Mouse (Mus musculus) neural tube, embryonic 12.5 days (tissue): Measurements from ENCODE around the gene Sympk. TPM values are rescaled to one million over a fixed set of nuclear protein-coding genes. Genes with fewer than 3 reads are reported as not detected.
A peak's percentile ranks its signal among the peaks of the same experiment; 100 is the strongest.

Source experiments
- ATAC-seq: fragments of 200-750 bp; cut with Nextera tagmentation; 2 replicates; pipeline ENCODE4 v1.8.0; 2017; ENCODE audit warnings: low read depth, mild to moderate bottlenecking, moderate TSS enrichment, moderate library complexity; ENCODE audit not compliant: low FRiP score
- H3K27ac ChIP-seq: fragments of 300-500 bp; sonication (generic); 2 replicates; pipeline ENCODE4 v1.5.1; 2016
- H3K27me3 ChIP-seq: fragments of 300-500 bp; sonication (generic); replicated peaks from 2 replicates; pipeline ENCODE4 v1.6.1; 2016; ENCODE audit warnings: mild to moderate bottlenecking
- H3K36me3 ChIP-seq: fragments of 300-500 bp; sonication (generic); 2 replicates; pipeline ENCODE4 v1.6.1; 2016; ENCODE audit warnings: mild to moderate bottlenecking
- H3K4me1 ChIP-seq: fragments of 300-500 bp; sonication (generic); 2 replicates; pipeline ENCODE4 v1.6.1; 2016
- H3K4me2 ChIP-seq: fragments of 300-500 bp; sonication (generic); replicated peaks from 2 replicates; pipeline ENCODE4 v1.6.1; 2016; ENCODE audit warnings: mild to moderate bottlenecking
- H3K4me3 ChIP-seq: fragments of 300-500 bp; sonication (generic); 2 replicates; pipeline ENCODE4 v1.5.1; 2016
- H3K9ac ChIP-seq: fragments of 300-500 bp; sonication (generic); 2 replicates; pipeline ENCODE4 v1.6.1; 2016; ENCODE audit warnings: mild to moderate bottlenecking
- H3K9me3 ChIP-seq: fragments of 300-500 bp; sonication (generic); 2 replicates; pipeline ENCODE4 v1.6.1; 2016; ENCODE audit warnings: mild to moderate bottlenecking
- WGBS: fragments of 180-500 bp; shearing (Covaris S2); methylation state at CpG from one replicate; pipeline ENCODE4 v1.1.7; 2016; 5-methylcytosine and 5-hydroxymethylcytosine counted together
- polyA plus RNA-seq: library from polyadenylated mRNA; unstranded; fragments of >200 nt; fragmentation: Nextera tagmentation; extraction: Ambion mirVana; gene quantifications from 2 replicates; pipeline ENCODE4 v1.2.1, GENCODE M21; 2016

Gene Sympk
- polyA plus RNA-seq, 1 experiment from 2014 or later, result 46.9 TPM

DNA sequence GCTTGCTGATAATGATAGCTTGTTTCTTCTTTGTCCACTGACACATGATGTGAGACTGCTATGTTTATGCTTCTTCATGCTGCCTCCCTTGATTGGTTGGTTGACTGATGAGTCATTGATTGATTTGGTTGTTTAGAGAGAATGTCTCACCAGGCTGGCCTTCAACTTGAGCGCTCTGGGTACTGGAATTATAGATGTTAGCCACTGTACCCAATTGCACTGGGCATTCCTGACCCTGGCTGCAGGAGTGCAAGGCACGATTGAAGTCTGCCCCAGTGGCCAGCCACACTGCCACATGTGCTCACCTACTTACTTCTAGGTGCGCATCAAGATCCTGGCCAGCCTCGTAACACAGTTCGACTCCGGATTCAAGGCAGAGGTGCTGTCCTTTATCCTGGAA lies 20.4 kb downstream of the Sympk start:
- Histone ChIP-seq H3K9me3 (no peaks in the 10 kb centered on the region), H3K4me2 (no peak overlapping the region), H3K9ac (no peak overlapping the region), H3K4me3 (no peak overlapping the region), H3K27ac (no peak overlapping the region), H3K4me1 (no peaks in the 10 kb centered on the region), H3K27me3 (no peaks in the 10 kb centered on the region), H3K36me3 (peaks cover 100% of the 10 kb centered on the region)
- WGBS, result 95% methylated on average over 6 of the region's 6 CpGs
- ATAC-seq, result no peak

DNA sequence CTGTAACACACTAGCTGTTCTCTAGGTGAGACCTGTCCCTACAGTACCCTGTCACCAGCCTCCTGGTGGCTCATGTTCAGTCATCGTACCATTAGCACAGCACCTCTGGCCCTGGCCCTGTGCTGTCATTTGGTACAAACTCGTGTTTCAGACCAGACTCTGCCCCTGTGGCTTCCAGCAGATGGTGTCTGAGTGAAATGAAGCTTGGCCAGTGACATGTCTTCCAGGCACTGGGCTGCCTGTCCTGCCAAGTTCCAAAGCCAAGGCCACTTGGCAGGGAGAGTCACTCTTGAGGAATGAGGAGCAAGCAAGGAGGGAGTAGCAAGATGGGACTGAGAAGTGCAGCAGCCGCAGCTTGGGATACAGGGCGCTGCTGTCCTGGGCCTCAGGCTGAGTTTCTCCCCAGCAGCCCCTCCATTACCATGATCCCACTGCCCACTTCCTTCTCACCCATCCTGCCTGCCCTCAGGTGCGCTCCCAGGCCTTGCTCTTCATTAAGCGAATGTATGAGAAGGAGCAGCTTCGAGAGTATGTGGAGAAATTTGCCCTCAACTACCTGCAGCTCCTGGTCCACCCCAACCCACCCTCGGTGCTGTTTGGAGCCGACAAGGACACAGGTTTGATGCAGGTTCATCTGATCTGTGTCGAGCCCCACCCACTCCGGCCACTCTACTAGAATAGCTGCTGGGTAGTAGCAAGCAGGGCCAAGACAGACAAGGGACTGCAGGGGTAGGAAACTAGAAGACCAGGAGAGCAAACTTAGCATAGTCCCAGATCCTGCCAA lies 22.3 kb downstream of the Sympk start:
- no peak for ATAC-seq
- Histone ChIP-seq H3K4me2 (no peak overlapping the region), H3K27me3 (no peaks in the 10 kb centered on the region), H3K9ac (no peak overlapping the region), H3K27ac (no peak overlapping the region), H3K4me3 (no peak overlapping the region), H3K4me1 (no peaks in the 10 kb centered on the region), H3K9me3 (no peaks in the 10 kb centered on the region), H3K36me3 (peaks cover 99% of the 10 kb centered on the region)
- 93% methylated on average over 11 of the region's 11 CpGs for WGBS

- 91% methylated on average over 14 of the region's 14 CpGs for whole genome bisulfite sequencing
- H3K27me3 ChIP-seq, result no peaks in the 10 kb centered on the region
- H3K9ac ChIP-seq, result no peak overlapping the region
- H3K4me3 ChIP-seq, result no peak overlapping the region
- H3K27ac ChIP-seq, result no peak overlapping the region
- H3K4me1 ChIP-seq, result no peaks in the 10 kb centered on the region
- H3K9me3 ChIP-seq, result no peaks in the 10 kb centered on the region
- no peak for ATAC-seq
- no peak overlapping the region for H3K4me2 ChIP-seq
- H3K36me3 ChIP-seq, result peaks cover 94% of the 10 kb centered on the region
Measured at GRCm38 (mm10) chr7:19048006-19048527, 23.9 kb downstream of the Sympk start.

GRCm38 (mm10) chr7:19049252-19049651 lies 25.1 kb downstream of the Sympk start:
- Histone ChIP-seq H3K4me2 (no peak overlapping the region), H3K9ac (no peak overlapping the region), H3K27ac (no peak overlapping the region), H3K36me3 (peaks cover 83% of the 10 kb centered on the region), H3K4me3 (no peak overlapping the region), H3K27me3 (no peaks in the 10 kb centered on the region), H3K4me1 (peaks cover 5% of the 10 kb centered on the region), H3K9me3 (no peaks in the 10 kb centered on the region)
- ATAC-seq, result no peak
- WGBS, result 89% methylated on average over 5 of the region's 5 CpGs

DNA sequence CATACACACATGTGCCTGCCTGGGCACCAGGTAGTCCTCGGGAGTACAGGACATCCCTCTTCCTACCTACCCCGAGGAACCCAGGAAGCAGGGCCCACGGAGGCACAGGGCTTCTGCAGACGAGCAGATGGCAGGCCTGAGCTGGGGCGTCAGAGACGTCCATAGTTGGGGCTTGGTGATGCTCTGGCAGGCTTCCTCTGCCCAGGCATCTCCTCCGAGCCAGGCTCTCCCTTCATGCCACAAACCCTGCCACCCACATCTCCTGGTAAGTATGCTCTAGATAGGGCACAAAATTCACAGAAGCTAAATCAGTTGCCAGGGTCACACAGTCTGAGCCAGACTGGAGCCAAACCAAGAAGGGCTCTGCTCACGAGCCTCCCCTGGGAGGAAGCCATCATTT lies 26.0 kb downstream of the Sympk start:
- H3K4me3 ChIP-seq, result no peak overlapping the region
- H3K36me3 ChIP-seq, result peaks cover 75% of the 10 kb centered on the region
- no peak overlapping the region for H3K27ac ChIP-seq
- H3K27me3 ChIP-seq, result no peaks in the 10 kb centered on the region
- H3K4me1 ChIP-seq, result peaks cover 11% of the 10 kb centered on the region
- no peak overlapping the region for H3K4me2 ChIP-seq
- H3K9ac ChIP-seq, result no peak overlapping the region
- ATAC-seq, result no peak
- no peaks in the 10 kb centered on the region for H3K9me3 ChIP-seq
- WGBS, result 92% methylated on average over 8 of the region's 8 CpGs

DNA sequence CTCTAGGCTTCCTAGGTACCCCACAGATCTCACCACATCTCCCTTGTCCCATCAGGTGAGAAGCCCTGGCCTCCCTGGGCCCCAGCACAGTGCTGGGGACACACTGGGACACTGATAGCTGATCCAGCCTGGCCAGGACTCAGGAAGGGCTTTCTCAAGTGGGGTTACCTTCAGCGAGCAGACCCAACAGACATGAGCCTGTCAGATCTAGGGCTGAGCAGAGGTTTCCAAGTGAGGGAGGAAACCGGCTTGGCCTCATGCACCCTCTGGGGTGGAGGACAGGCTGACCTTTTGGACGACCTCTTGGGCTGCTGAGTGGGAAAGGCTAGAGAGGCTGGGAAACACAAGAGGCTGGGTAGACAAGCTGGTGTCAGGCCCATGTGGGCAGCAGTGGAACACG lies 27.0 kb downstream of the Sympk start:
- no peaks in the 10 kb centered on the region for H3K27me3 ChIP-seq
- ATAC-seq, result no peak
- H3K4me1 ChIP-seq, result peaks cover 11% of the 10 kb centered on the region
- H3K4me2 ChIP-seq, result no peak overlapping the region
- no peak overlapping the region for H3K4me3 ChIP-seq
- H3K9me3 ChIP-seq, result no peaks in the 10 kb centered on the region
- H3K27ac ChIP-seq, result no peak overlapping the region
- 79% methylated on average over 4 of the region's 4 CpGs for WGBS
- H3K9ac ChIP-seq, result no peak overlapping the region
- peaks cover 67% of the 10 kb centered on the region for H3K36me3 ChIP-seq

- WGBS, result 88% methylated on average over 15 of the region's 15 CpGs
- H3K36me3 ChIP-seq, result peaks cover 53% of the 10 kb centered on the region
- no peaks in the 10 kb centered on the region for H3K27me3 ChIP-seq
- H3K9ac ChIP-seq, result no peak overlapping the region
- no peak for ATAC-seq
- H3K4me1 ChIP-seq, result peaks cover 11% of the 10 kb centered on the region
- no peaks in the 10 kb centered on the region for H3K9me3 ChIP-seq
- H3K4me2 ChIP-seq, result no peak overlapping the region
- no peak overlapping the region for H3K4me3 ChIP-seq
- no peak overlapping the region for H3K27ac ChIP-seq
Measured at GRCm38 (mm10) chr7:19052345-19053135, 28.4 kb downstream of the Sympk start.

DNA sequence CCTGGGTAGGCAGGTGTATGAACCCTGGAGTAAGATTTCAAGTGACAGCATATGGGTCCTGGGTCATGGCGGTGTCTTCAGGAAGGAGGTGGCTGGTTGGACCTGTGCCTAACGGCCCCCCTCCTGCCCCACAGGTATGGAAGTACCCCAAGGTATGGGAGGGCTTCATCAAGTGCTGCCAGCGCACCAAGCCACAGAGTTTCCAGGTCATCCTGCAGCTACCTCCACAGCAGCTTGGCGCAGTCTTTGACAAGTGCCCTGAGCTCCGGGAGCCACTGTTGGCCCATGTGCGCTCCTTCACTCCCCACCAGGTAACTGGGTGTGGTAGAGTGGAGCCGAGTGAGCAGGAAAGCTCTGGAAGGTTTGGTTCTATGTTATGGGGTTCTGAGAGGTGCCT lies 29.0 kb downstream of the Sympk start:
- no peak for ATAC-seq
- H3K36me3 ChIP-seq, result peaks cover 47% of the 10 kb centered on the region

DNA sequence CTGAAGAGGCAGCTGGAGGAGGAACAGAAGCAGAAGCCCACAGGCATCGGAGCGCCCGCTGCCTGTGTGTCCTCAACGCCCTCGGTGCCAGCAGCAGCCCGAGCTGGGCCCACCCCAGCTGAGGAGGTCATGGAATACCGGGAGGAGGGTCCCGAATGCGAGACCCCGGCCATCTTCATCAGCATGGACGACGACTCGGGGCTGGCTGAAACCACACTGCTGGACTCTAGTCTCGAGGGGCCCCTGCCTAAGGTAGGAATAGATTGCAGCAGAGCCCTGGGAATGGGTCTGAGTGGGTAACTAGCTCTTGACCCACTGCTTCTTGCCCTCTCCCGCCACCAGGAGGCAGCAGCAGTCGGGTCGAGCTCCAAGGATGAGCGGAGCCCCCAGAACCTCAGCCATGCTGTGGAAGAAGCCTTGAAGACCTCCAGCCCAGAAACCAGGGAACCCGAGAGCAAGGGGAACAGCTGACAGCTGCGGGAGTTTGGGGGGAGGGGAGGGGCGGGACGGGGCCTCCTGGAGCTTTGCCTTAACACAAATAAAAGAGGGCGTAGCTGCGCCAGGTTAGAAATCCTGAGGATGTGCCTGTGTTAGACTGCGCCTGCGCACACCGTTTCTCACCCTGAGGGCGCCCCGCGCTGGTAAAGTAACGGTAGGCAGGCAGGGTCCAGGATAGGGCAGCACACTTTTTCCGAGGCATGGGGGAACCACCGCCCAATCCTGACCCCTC lies 30.0 kb downstream of the Sympk start, which contains the start of gene Rsph6a:
Gene Rsph6a, plus strand, starts transcription at position 644 of the 730 bp plus-strand sequence.
- H3K27me3 ChIP-seq, result no peaks in the 10 kb centered on the region
- no peaks in the 10 kb centered on the region for H3K9me3 ChIP-seq
- peak; percentile 74 for ATAC-seq
- peak within 1 kb of the TSS; percentile 59 for H3K4me2 ChIP-seq
- 20% methylated on average over 33 of the region's 33 CpGs for WGBS
- peak within 1 kb of the TSS; percentile 18; the same call in 1 of the 2 replicates for H3K4me3 ChIP-seq
- peaks cover 36% of the 10 kb centered on the region for H3K36me3 ChIP-seq
- H3K4me1 ChIP-seq, result peaks cover 11% of the 10 kb centered on the region
- 0 out of 2 replicates have a peak within 1 kb of the TSS, but pooled peaks have one; percentile 29 for H3K9ac ChIP-seq
- H3K27ac ChIP-seq, result no peak within 1 kb of the TSS

More for the DNA sequence above, 29.0 kb downstream of the Sympk start:
- Histone ChIP-seq H3K4me1 (peaks cover 11% of the 10 kb centered on the region), H3K9ac (no peak overlapping the region), H3K9me3 (no peaks in the 10 kb centered on the region), H3K27ac (no peak overlapping the region), H3K4me2 (no peak overlapping the region), H3K4me3 (no peak overlapping the region), H3K27me3 (no peaks in the 10 kb centered on the region)
- WGBS, result 90% methylated on average over 7 of the region's 7 CpGs

DNA sequence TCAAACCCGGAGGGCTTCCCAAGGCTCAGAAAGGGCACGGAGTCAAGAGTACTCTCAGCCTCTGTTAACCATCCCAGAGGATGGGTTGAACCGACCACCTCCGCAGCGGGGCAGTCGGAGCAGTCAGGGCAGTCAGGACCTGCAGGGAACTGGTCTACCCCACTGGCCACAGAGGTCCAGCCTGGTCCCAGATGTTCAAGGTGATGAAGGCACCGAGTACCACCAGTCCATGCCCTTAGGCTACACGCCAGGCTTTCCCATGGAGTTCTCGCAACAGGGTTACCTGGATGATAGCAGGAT lies 30.6 kb downstream of the Sympk start:
- Histone ChIP-seq H3K9ac (0 out of 2 replicates have a peak overlapping the region, but pooled peaks have one; percentile 29), H3K4me3 (peak overlapping the region; percentile 18; the same call in 1 of the 2 replicates)
- ATAC-seq, result no peak

DNA sequence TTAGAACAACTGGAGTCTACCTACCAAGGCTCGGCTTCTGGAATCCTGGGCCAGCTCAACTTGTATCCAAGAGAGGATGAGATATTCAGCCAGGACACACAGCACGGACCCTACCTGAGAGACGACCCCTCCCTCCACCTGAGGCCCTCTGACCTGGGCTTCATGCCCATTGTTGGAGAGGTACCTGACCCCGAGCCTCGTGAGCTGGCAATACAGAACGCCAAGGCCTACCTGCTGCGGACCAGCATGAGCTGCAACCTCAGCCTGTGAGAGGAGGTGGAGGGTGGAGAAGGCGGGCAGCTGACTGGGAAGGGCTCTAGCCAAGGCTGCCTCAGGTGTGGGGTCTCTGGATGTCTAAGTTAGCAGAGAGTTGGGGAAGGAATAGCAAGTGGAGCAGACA lies 30.9 kb downstream of the Sympk start:
- H3K27me3 ChIP-seq, result no peaks in the 10 kb centered on the region
- no peak overlapping the region for H3K27ac ChIP-seq
- H3K4me2 ChIP-seq, result no peak overlapping the region
- no peaks in the 10 kb centered on the region for H3K9me3 ChIP-seq
- H3K36me3 ChIP-seq, result peaks cover 27% of the 10 kb centered on the region
- no peak for ATAC-seq
- peaks cover 11% of the 10 kb centered on the region for H3K4me1 ChIP-seq
- H3K4me3 ChIP-seq, result no peak overlapping the region
- WGBS, result 92% methylated on average over 8 of the region's 8 CpGs
- 0 out of 2 replicates have a peak overlapping the region, but pooled peaks have one; percentile 29 for H3K9ac ChIP-seq

More for the DNA sequence above, 30.6 kb downstream of the Sympk start:
- H3K36me3 ChIP-seq, result peaks cover 31% of the 10 kb centered on the region
- H3K4me1 ChIP-seq, result peaks cover 11% of the 10 kb centered on the region
- WGBS, result 65% methylated on average over 9 of the region's 9 CpGs
- H3K9me3 ChIP-seq, result no peaks in the 10 kb centered on the region
- H3K4me2 ChIP-seq, result peak overlapping the region; percentile 59
- H3K27me3 ChIP-seq, result no peaks in the 10 kb centered on the region
- no peak overlapping the region for H3K27ac ChIP-seq

DNA sequence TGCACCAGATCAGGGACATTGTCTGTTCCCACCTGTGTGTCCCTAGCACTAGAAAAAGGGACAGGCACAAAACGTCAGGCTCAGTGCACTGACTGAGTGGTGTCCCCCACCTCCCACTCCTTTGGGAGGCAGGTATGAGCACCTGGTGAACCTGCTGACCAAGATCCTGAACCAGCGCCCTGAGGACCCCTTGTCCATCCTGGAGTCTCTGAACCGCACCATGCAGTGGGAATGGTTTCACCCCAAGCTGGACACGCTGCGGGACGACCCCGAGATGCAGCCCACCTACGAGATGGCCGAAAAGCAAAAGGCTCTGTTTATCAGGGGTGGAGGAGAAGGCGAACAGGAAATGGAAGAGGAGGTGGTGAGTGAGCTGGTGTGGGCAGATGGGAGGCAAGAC lies 33.2 kb downstream of the Sympk start:
- Histone ChIP-seq H3K9ac (no peak overlapping the region), H3K27me3 (no peaks in the 10 kb centered on the region), H3K4me2 (no peak overlapping the region), H3K4me3 (no peak overlapping the region), H3K36me3 (peaks cover 6% of the 10 kb centered on the region; the same call in 1 of the 2 replicates), H3K4me1 (peaks cover 11% of the 10 kb centered on the region), H3K9me3 (no peaks in the 10 kb centered on the region), H3K27ac (no peak overlapping the region)
- ATAC-seq, result no peak
- 90% methylated on average over 10 of the region's 10 CpGs for WGBS
